Mouse (Mus musculus): ENCODE measurements around the gene Zfp341. TPM values are rescaled to one million over a fixed set of nuclear protein-coding genes. Genes with fewer than 3 reads are reported as not detected.

Zfp341 gene
- total and polyA plus RNA-seq, 3 experiments, result 2.0 to 6.3 TPM; not detected in 1

- TF ChIP-seq JUND (IDR thresholded peaks at IDR 0.05; ENCODE audit: low read depth, low read length), result 0 out of 2 replicates have a peak, but pooled peaks have one; percentile 30
- TF ChIP-seq TCF12 (IDR thresholded peaks at IDR 0.05; ENCODE audit: low read depth, low read length), result peak; percentile 96
- peak; percentile 40; the same call in 1 of the 2 replicates for TF ChIP-seq MAX (IDR thresholded peaks at IDR 0.05; ENCODE audit: low read length)
- peak; percentile 88 for TF ChIP-seq TAL1 (IDR thresholded peaks at IDR 0.05; ENCODE audit: low read length)
- no peak for TF ChIP-seq CHD2 (IDR thresholded peaks at IDR 0.05; ENCODE audit: low read length)
- no peak for TF ChIP-seq POLR2AphosphoS5 (IDR thresholded peaks at IDR 0.05; ENCODE audit: borderline replicate concordance, low read depth, low read length)
- TF ChIP-seq SIN3A (IDR thresholded peaks at IDR 0.05; ENCODE audit: low read length), result peak; percentile 81
- no peak for TF ChIP-seq USF2 (IDR thresholded peaks at IDR 0.05; ENCODE audit: borderline replicate concordance in 1 of 2, insufficient read depth in 1 of 2, low read depth in 1 of 2, low read length in 2 of 2)
- no peak for TF ChIP-seq MYC (IDR thresholded peaks at IDR 0.05; ENCODE audit: low read depth, low read length)
- peak; percentile 13; the same call in 1 of the 2 replicates for TF ChIP-seq MAFK (IDR thresholded peaks at IDR 0.05; ENCODE audit: borderline replicate concordance, low read depth, low read length)
- TF ChIP-seq NRF1 (IDR thresholded peaks at IDR 0.05; ENCODE audit: insufficient read depth, low read depth, low read length, poor library complexity, severe bottlenecking), result peak; percentile 11; the same call in 1 of the 2 replicates
- peak; percentile 77 to 93 for TF ChIP-seq EP300 (IDR thresholded peaks at IDR 0.05; ENCODE audit: low read depth in 1 of 2, low read length in 2 of 2)
- TF ChIP-seq E2F4 (IDR thresholded peaks at IDR 0.05; ENCODE audit: borderline replicate concordance, low read depth, low read length), result no peak
- peak; percentile 63 for TF ChIP-seq RCOR1 (IDR thresholded peaks at IDR 0.05; ENCODE audit: low read depth, low read length)
- TF ChIP-seq UBTF (IDR thresholded peaks at IDR 0.05; ENCODE audit: borderline replicate concordance, insufficient read depth, low read depth, low read length), result no peak
- peak in 1 of 2 experiments; percentile 66; a peak in 1 of 4 replicates for TF ChIP-seq POLR2A (IDR thresholded peaks at IDR 0.05; ENCODE audit: control insufficient read depth in 1 of 2, insufficient read depth in 1 of 2, low read depth in 1 of 2, low read length in 2 of 2, poor library complexity in 1 of 2)
- no peak for TF ChIP-seq CTCF (IDR thresholded peaks at IDR 0.05 in 2 of 3, conservative IDR thresholded peaks at IDR 0.05 in 1 of 3; ENCODE audit: control insufficient read depth in 1 of 3, insufficient read depth in 1 of 3, low read depth in 2 of 3, low read length in 3 of 3, poor library complexity in 1 of 3, severe bottlenecking in 1 of 3)
These were observed 2.6 kb downstream of the Zfp341 start (continued) for GRCm38 (mm10) chr2:154615674-154616073.

- Histone ChIP-seq H3K27me3 (ENCODE audit: control insufficient read depth in 1 of 2, insufficient read depth in 2 of 2, low read length in 2 of 2) (no peaks in the 10 kb centered on the region), H3K36me3 (ENCODE audit: control insufficient read depth in 1 of 2, insufficient read depth in 2 of 2, low read length in 2 of 2) (peaks cover 0 to 14% of the 10 kb centered on the region in 2 experiments; a peak in 2 of 4 replicates), H3K27ac (ENCODE audit: control insufficient read depth, low read depth, low read length) (no peak overlapping the region; the same call in 1 of the 2 replicates), H3K79me2 (ENCODE audit: control insufficient read depth, insufficient read depth, low read length, poor library complexity) (peaks cover 3% of the 10 kb centered on the region; the same call in 1 of the 2 replicates), H3K4me3 (ENCODE audit: control insufficient read depth in 1 of 2, insufficient read depth in 1 of 2, low read depth in 2 of 2, low read length in 2 of 2) (no peak overlapping the region), H3K9me3 (replicated peaks; ENCODE audit: insufficient read depth, low read length) (no peaks in the 10 kb centered on the region), H3K4me1 (ENCODE audit: control insufficient read depth in 1 of 2, insufficient read depth in 2 of 2, low read length in 2 of 2) (peaks cover 8 to 23% of the 10 kb centered on the region in 2 experiments), H3K9ac (ENCODE audit: control insufficient read depth, low read depth, low read length, poor library complexity, severe bottlenecking) (no peak overlapping the region)
- no peak for TF ChIP-seq MXI1 (IDR thresholded peaks at IDR 0.05; ENCODE audit: low read depth, low read length)
- TF ChIP-seq BHLHE40 (IDR thresholded peaks at IDR 0.05; ENCODE audit: borderline replicate concordance, low read depth, low read length), result no peak
- no peak for TF ChIP-seq KAT2A (conservative IDR thresholded peaks at IDR 0.05; ENCODE audit: low read depth, low read length)
- TF ChIP-seq ZKSCAN1 (IDR thresholded peaks at IDR 0.05; ENCODE audit: low read depth, low read length), result no peak
- no peak for TF ChIP-seq MAZ (IDR thresholded peaks at IDR 0.05; ENCODE audit: low read depth, low read length)
- TF ChIP-seq MYC (IDR thresholded peaks at IDR 0.05; ENCODE audit: low read depth, low read length), result no peak
- no peak for TF ChIP-seq TBP (IDR thresholded peaks at IDR 0.05; ENCODE audit: low read depth, low read length)
- TF ChIP-seq TCF12 (IDR thresholded peaks at IDR 0.05; ENCODE audit: low read depth, low read length), result no peak
- TF ChIP-seq EP300 (IDR thresholded peaks at IDR 0.05; ENCODE audit: low read depth in 1 of 2, low read length in 2 of 2), result no peak
- no peak for TF ChIP-seq CHD2 (IDR thresholded peaks at IDR 0.05; ENCODE audit: low read length)
- no peak for TF ChIP-seq POLR2AphosphoS5 (IDR thresholded peaks at IDR 0.05; ENCODE audit: borderline replicate concordance, low read depth, low read length)
- TF ChIP-seq MYB (IDR thresholded peaks at IDR 0.05; ENCODE audit: low read depth, low read length), result no peak
- no peak for TF ChIP-seq RCOR1 (IDR thresholded peaks at IDR 0.05; ENCODE audit: low read depth, low read length)
- TF ChIP-seq USF1 (IDR thresholded peaks at IDR 0.05; ENCODE audit: low read depth, low read length), result no peak
- TF ChIP-seq CTCF (IDR thresholded peaks at IDR 0.05 in 2 of 3, conservative IDR thresholded peaks at IDR 0.05 in 1 of 3; ENCODE audit: control insufficient read depth in 1 of 3, insufficient read depth in 1 of 3, low read depth in 2 of 3, low read length in 3 of 3, poor library complexity in 1 of 3, severe bottlenecking in 1 of 3), result no peak
- TF ChIP-seq MAX (IDR thresholded peaks at IDR 0.05; ENCODE audit: low read length), result no peak
- TF ChIP-seq ELF1 (IDR thresholded peaks at IDR 0.05; ENCODE audit: low read depth, low read length), result no peak
- no peak for TF ChIP-seq ZMIZ1 (IDR thresholded peaks at IDR 0.05; ENCODE audit: low read depth, low read length)
- DNase-seq (ENCODE audit: low read depth, low spot score), result no peak
These were observed 4.0 kb downstream of the Zfp341 start for GRCm38 (mm10) chr2:154617061-154617460.
